Mouse (Mus musculus) splenic B cell, adult 2 months (primary cell): ENCODE measurements around the gene Olfr1346.
A peak's percentile ranks its signal among the peaks of the same experiment; 100 is the strongest.

Source experiments
- DNase-seq: peaks from one replicate; pipeline ENCODE4 v3.0.0-alpha.2; 2011; ENCODE audit warnings: low read depth, low spot score
- H3K27me3 ChIP-seq: 2 replicates; pipeline ENCODE4 v1.6.1; 2012; ENCODE audit warnings: mild to moderate bottlenecking, low read length, moderate library complexity, mixed read lengths; ENCODE audit not compliant: control insufficient read depth, poor library complexity, insufficient read depth, severe bottlenecking
- H3K36me3 ChIP-seq: 2 replicates; pipeline ENCODE4 v1.6.1; 2012; ENCODE audit warnings: mild to moderate bottlenecking, low read length, moderate library complexity, mixed read lengths; ENCODE audit not compliant: control insufficient read depth, poor library complexity, insufficient read depth, severe bottlenecking

Olfr1346 gene

DNA sequence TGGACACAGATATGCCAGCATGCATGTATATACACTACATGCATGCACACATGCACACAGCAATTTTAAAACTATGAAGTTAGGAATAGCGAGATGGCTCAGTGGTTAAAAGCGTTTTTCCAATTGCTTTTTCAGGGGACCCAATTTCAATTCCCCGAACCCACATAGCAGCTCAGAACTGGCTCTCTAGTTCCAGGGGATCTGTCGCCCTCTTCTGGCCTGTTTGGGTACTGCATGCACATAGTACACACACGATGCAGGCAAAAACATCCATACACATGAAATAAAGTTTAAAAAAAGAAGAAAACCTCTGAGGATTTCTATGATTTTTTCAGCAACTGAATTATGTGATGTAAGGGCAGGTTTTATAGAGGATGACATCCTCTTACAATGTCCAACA, 59.2 kb downstream of the Olfr1346 start:
- DNase-seq: peak; percentile 13
- Histone ChIP-seq H3K36me3 (no peaks in the 10 kb centered on the region), H3K27me3 (no peaks in the 10 kb centered on the region)
